Mouse (Mus musculus) midbrain, embryonic 13.5 days (tissue): ENCODE results near the gene Npm3. TPM values are rescaled to one million over a fixed set of nuclear protein-coding genes. Genes with fewer than 3 reads are reported as not detected.

Experiments
- ATAC-seq: fragments of 200-750 bp; cut with Nextera tagmentation; 2 replicates; pipeline ENCODE4 v1.8.0; 2017; ENCODE audit warnings: mild to moderate bottlenecking, moderate TSS enrichment, moderate library complexity
- H3K27ac ChIP-seq: fragments of 300-500 bp; sonication (generic); 2 replicates; pipeline ENCODE4 v1.5.1; 2015; ENCODE audit warnings: inconsistent platforms, mild to moderate bottlenecking, moderate library complexity
- H3K27me3 ChIP-seq: fragments of 300-500 bp; sonication (generic); 2 replicates; pipeline ENCODE4 v1.6.1; 2015; ENCODE audit warnings: mild to moderate bottlenecking, inconsistent platforms
- H3K36me3 ChIP-seq: fragments of 300-500 bp; sonication (generic); 2 replicates; pipeline ENCODE4 v1.6.1; 2015; ENCODE audit warnings: mild to moderate bottlenecking, inconsistent platforms
- H3K4me1 ChIP-seq: fragments of 300-500 bp; sonication (generic); replicated peaks from 2 replicates; pipeline ENCODE4 v1.6.1; 2015; ENCODE audit warnings: inconsistent platforms
- H3K4me2 ChIP-seq: fragments of 300-500 bp; sonication (generic); replicated peaks from 2 replicates; pipeline ENCODE4 v1.6.1; 2015; ENCODE audit warnings: moderate library complexity, mild to moderate bottlenecking, inconsistent platforms
- H3K4me3 ChIP-seq: fragments of 300-500 bp; sonication (generic); replicated peaks from 2 replicates; pipeline ENCODE4 v1.5.1; 2015; ENCODE audit warnings: mild to moderate bottlenecking, inconsistent platforms
- H3K9ac ChIP-seq: fragments of 300-500 bp; sonication (generic); replicated peaks from 2 replicates; pipeline ENCODE4 v1.6.1; 2015; ENCODE audit warnings: mild to moderate bottlenecking, inconsistent platforms
- H3K9me3 ChIP-seq: fragments of 300-500 bp; sonication (generic); 2 replicates; pipeline ENCODE4 v1.6.1; 2016; ENCODE audit warnings: mild to moderate bottlenecking, inconsistent platforms
- WGBS: fragments of 180-500 bp; shearing (Covaris S2); methylation state at CpG from one replicate; pipeline ENCODE4 v1.1.7; 2015; 5-methylcytosine and 5-hydroxymethylcytosine counted together
- polyA plus RNA-seq: library from polyadenylated mRNA; unstranded; fragments of >200 nt; fragmentation: Nextera tagmentation; extraction: Ambion mirVana; gene quantifications from 2 replicates; pipeline ENCODE4 v1.2.1, GENCODE M21; 2015

Gene Npm3
- 6.2 and 7.8 TPM in 2 replicates for polyA plus RNA-seq

DNA sequence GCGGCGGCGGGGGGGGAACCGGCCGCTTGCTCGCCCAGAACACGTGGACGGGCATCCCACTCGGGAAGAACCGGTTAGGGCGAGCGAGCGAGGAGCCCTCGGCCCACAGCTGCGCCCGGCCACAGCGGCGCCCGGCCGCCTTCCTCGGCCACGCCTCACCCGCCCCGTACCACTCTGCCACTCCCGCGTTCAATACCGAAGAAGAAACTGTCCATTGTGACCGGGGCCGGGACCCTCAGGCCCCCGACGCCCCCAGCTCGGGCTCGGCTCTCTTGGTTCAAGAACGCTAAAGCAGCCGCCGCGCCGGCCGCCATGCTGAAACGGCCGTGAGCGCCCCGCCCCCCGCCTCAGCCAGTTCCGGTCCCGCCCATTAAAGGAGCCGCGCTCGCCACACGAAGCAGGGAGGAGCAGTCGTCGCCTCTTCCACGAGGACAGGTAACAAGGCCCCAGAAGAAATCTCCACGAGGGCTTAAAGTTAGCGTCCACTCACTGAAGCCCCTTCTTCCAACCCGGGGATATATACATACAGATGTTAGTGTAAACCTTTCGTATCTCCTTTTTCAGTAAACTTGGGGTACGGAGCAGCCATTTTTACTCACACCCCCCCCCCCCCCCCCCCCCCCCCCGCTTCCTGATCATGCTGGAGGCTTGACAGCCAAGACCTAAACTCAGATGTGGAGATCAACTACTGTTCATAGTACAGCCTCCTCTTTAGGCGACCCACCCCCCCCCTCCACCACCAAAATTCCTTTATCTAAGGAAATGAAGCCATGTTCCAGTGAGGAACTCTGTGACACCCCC, at the start of gene Npm3:
TSS of gene Npm3 (minus strand) at position 349 of the 801 bp plus-strand sequence.
- Histone ChIP-seq H3K27ac (no peak within 1 kb of the TSS), H3K4me1 (peaks cover 29% of the 10 kb centered on the region), H3K27me3 (peaks cover 39% of the 10 kb centered on the region), H3K36me3 (peaks cover 32% of the 10 kb centered on the region), H3K4me2 (peak within 1 kb of the TSS; percentile 99), H3K4me3 (peak within 1 kb of the TSS; percentile 89), H3K9ac (peak within 1 kb of the TSS; percentile 80), H3K9me3 (no peaks in the 10 kb centered on the region)
- under 1% methylated on average over 59 of the region's 60 CpGs for WGBS
- peak; percentile 82 for ATAC-seq

DNA sequence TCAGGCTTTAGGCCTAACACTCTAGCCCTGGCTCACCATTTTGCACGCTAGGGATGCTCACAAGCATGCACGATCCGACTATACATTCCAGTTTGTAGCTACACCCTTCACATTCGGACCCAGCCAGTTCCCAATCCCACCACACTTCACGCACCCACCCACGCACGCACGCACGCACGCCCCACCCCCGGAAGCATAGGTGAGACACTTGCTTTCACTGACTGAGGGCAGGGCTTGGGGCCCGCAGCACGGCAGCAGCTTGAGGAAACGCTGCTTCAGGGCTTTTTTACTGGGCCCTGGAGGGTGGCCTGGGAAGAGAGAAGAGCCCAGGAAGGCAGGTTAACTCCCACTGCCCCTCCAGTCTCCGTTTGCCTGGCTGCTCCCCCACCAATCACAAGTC, 47.5 kb upstream of the Npm3 start:
- 78% methylated on average over 15 of the region's 15 CpGs for WGBS
- no peaks in the 10 kb centered on the region for H3K27me3 ChIP-seq
- no peaks in the 10 kb centered on the region for H3K36me3 ChIP-seq
- no peak for ATAC-seq
- no peaks in the 10 kb centered on the region for H3K9me3 ChIP-seq
- H3K4me2 ChIP-seq: no peak overlapping the region
- H3K27ac ChIP-seq: no peak overlapping the region
- no peak overlapping the region for H3K9ac ChIP-seq
- peaks cover 10% of the 10 kb centered on the region for H3K4me1 ChIP-seq
- no peak overlapping the region for H3K4me3 ChIP-seq

DNA sequence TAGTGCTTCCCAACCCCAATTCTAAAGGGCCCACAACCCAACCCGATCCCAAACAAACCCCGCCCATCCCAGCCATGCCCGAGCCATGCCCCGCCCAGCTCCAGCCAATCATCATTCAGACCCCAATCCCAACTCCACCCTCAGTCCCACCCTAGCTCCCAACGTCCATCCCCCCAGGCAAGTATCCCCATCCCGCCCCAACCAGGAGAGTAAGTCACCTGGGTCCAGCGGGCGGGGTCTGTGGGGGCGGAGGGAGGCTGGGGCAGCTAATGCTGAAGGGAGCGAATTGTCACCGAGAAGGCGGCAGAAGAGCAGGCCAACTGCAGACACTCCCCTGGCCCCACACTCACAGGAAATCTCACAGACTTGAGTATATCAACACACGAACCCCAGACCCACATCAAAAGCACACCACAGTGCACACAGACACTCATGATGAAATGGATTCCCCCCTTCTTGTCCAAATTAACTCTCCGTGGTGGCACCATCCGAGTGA, 46.7 kb upstream of the Npm3 start:
- no peaks in the 10 kb centered on the region for H3K36me3 ChIP-seq
- H3K4me2 ChIP-seq: peak overlapping the region; percentile 41
- no peak overlapping the region; the same call in 1 of the 2 replicates for H3K9ac ChIP-seq
- no peak for ATAC-seq
- H3K27ac ChIP-seq: no peak overlapping the region
- no peaks in the 10 kb centered on the region for H3K9me3 ChIP-seq
- 11% methylated on average over 15 of the region's 15 CpGs for WGBS
- H3K27me3 ChIP-seq: no peaks in the 10 kb centered on the region
- no peak overlapping the region for H3K4me3 ChIP-seq
- peaks cover 10% of the 10 kb centered on the region for H3K4me1 ChIP-seq

DNA sequence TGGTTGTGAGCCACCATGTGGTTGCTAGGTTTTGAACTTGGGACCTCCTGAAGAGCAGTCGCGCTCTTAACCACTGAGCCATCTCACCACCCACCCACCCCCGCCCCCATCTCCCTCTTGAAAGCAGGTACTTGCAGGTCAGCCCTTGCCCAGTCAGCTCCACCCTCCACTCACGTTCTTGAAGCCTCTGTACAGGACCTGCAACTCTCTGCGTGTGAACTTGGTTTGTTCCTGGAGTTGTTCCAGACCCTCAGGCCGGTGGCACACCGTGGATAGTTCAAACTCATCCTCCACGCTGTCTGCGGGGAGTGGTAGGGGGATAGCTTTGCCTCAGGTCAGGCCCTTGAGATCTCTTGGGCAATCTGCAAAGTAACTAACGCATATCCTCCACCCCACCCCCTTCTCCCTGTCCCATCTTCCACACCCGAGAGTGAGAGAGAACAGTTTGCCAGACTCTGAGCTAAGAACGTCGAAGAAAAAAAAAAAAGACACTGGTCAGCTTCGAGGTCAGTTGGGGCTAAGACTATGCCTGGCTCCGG, 46.1 kb upstream of the Npm3 start:
- no peaks in the 10 kb centered on the region for H3K27me3 ChIP-seq
- no peak for ATAC-seq
- 33% methylated on average over 15 of the region's 15 CpGs for WGBS
- no peak overlapping the region for H3K27ac ChIP-seq
- peak overlapping the region; percentile 41; the same call in 1 of the 2 replicates for H3K4me2 ChIP-seq
- H3K36me3 ChIP-seq: no peaks in the 10 kb centered on the region
- H3K4me1 ChIP-seq: peaks cover 10% of the 10 kb centered on the region
- no peaks in the 10 kb centered on the region for H3K9me3 ChIP-seq
- H3K4me3 ChIP-seq: no peak overlapping the region
- H3K9ac ChIP-seq: no peak overlapping the region

DNA sequence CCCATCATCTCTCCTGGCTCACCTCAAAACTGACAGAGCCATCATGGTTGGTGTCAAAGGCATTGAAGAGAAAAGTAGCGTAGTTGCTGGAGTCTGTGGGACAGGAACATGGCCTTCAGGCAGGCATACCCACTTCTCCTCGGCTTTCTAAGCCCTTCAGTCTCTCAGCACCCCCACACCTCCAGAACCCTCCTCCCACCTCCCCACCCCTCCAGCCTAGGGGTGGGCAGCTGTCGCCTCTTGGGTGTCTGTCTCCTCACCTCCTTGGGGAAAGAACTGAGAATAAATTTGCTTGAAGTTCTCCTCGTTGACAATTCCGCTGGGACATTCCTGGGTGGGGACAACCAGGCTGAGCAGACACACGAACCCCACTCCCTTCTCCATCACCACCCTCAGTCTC, 45.3 kb upstream of the Npm3 start:
- 73% methylated on average over 6 of the region's 6 CpGs for WGBS
- no peak overlapping the region for H3K9ac ChIP-seq
- no peak overlapping the region for H3K4me3 ChIP-seq
- peaks cover 10% of the 10 kb centered on the region for H3K4me1 ChIP-seq
- no peak overlapping the region for H3K27ac ChIP-seq
- ATAC-seq: no peak
- H3K4me2 ChIP-seq: no peak overlapping the region
- no peaks in the 10 kb centered on the region for H3K9me3 ChIP-seq
- no peaks in the 10 kb centered on the region for H3K36me3 ChIP-seq
- H3K27me3 ChIP-seq: no peaks in the 10 kb centered on the region

DNA sequence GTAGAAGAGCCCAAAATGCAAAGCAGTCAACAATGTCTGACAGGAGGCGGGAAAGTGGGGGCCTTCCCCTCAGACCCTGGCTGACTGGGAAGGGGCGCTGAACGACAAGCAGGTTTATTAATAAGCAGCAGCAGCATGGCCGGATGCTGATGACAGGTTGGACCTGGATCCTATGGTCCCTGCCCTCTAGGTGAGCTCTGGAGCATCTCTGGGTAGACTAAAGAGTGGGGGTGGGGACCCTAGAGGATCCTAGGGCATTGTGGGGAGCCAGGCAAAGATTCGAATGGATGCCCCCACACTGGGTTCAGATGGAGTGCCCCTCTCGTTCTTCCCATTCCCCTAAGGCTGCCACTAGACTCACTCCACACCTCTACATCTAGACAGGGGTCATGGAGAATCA, 43.0 kb upstream of the Npm3 start:
- Histone ChIP-seq H3K4me1 (peaks cover 10% of the 10 kb centered on the region), H3K27ac (no peak overlapping the region), H3K9me3 (no peaks in the 10 kb centered on the region), H3K9ac (no peak overlapping the region), H3K27me3 (no peaks in the 10 kb centered on the region), H3K4me3 (no peak overlapping the region), H3K4me2 (no peak overlapping the region), H3K36me3 (no peaks in the 10 kb centered on the region)
- no peak for ATAC-seq
- 82% methylated on average over 6 of the region's 6 CpGs for WGBS

GRCm38 (mm10) chr19:45789888-45790874, 40.8 kb upstream of the Npm3 start:
- no peaks in the 10 kb centered on the region for H3K27me3 ChIP-seq
- H3K4me1 ChIP-seq: 0 out of 2 replicates have a peak, but pooled peaks cover 4% of the 10 kb centered on the region
- H3K4me3 ChIP-seq: no peak overlapping the region
- no peak for ATAC-seq
- H3K9me3 ChIP-seq: no peaks in the 10 kb centered on the region
- H3K27ac ChIP-seq: no peak overlapping the region
- H3K4me2 ChIP-seq: no peak overlapping the region
- WGBS: 83% methylated on average over 13 of the region's 13 CpGs
- no peaks in the 10 kb centered on the region for H3K36me3 ChIP-seq
- no peak overlapping the region for H3K9ac ChIP-seq

- Histone ChIP-seq H3K4me2 (no peak overlapping the region), H3K4me3 (no peak overlapping the region), H3K4me1 (0 out of 2 replicates have a peak, but pooled peaks cover 4% of the 10 kb centered on the region), H3K27me3 (no peaks in the 10 kb centered on the region), H3K9ac (no peak overlapping the region), H3K27ac (no peak overlapping the region), H3K36me3 (no peaks in the 10 kb centered on the region), H3K9me3 (no peaks in the 10 kb centered on the region)
- no peak for ATAC-seq
- 77% methylated on average over 7 of the region's 7 CpGs for WGBS
Measured at GRCm38 (mm10) chr19:45789365-45789764, 40.0 kb upstream of the Npm3 start.

GRCm38 (mm10) chr19:45788337-45788736, 38.9 kb upstream of the Npm3 start:
- Histone ChIP-seq H3K27me3 (no peaks in the 10 kb centered on the region), H3K4me2 (no peak overlapping the region), H3K9me3 (no peaks in the 10 kb centered on the region), H3K27ac (no peak overlapping the region), H3K4me1 (peaks cover 9% of the 10 kb centered on the region), H3K36me3 (no peaks in the 10 kb centered on the region), H3K4me3 (no peak overlapping the region), H3K9ac (no peak overlapping the region)
- WGBS: 94% methylated on average over 4 of the region's 4 CpGs
- ATAC-seq: no peak

GRCm38 (mm10) chr19:45787450-45787849, 38.1 kb upstream of the Npm3 start:
- 74% methylated on average over 3 of the region's 3 CpGs for WGBS
- Histone ChIP-seq H3K27ac (no peak overlapping the region), H3K27me3 (no peaks in the 10 kb centered on the region), H3K9me3 (no peaks in the 10 kb centered on the region), H3K4me3 (no peak overlapping the region), H3K4me2 (no peak overlapping the region), H3K4me1 (peaks cover 5% of the 10 kb centered on the region), H3K36me3 (no peaks in the 10 kb centered on the region), H3K9ac (no peak overlapping the region; the same call in 1 of the 2 replicates)
- no peak for ATAC-seq

GRCm38 (mm10) chr19:45785470-45785869, 36.1 kb upstream of the Npm3 start:
- Histone ChIP-seq H3K9ac (no peak overlapping the region), H3K27me3 (no peaks in the 10 kb centered on the region), H3K4me3 (no peak overlapping the region), H3K36me3 (no peaks in the 10 kb centered on the region), H3K27ac (no peak overlapping the region), H3K4me1 (peaks cover 24% of the 10 kb centered on the region), H3K9me3 (no peaks in the 10 kb centered on the region), H3K4me2 (no peak overlapping the region)
- no peak for ATAC-seq
- WGBS: 65% methylated on average over 3 of the region's 3 CpGs
